Mouse (Mus musculus) Patski (cell line): ENCODE measurements around the gene Nop53. TPM values are rescaled to one million over a fixed set of nuclear protein-coding genes. Genes with fewer than 3 reads are reported as not detected.
"Not testable (repeated sequence)": the region's sequence is repeated elsewhere in the genome, so short reads cannot be mapped to it uniquely, and the experiment has no call there.

Experiments
- ATAC-seq: fragments of 100-300 bp; one replicate; pipeline ENCODE4 v1.8.0; 2021
- CTCF ChIA-PET: fragments of 350-600 bp; sonication (Branson Sonifier 250); formaldehyde crosslinking; loops from one replicate; lab custom pipeline; 2022; ENCODE audit warnings: inconsistent platforms; lab: Charles Lee
- POLR2A ChIA-PET: fragments of 350-600 bp; sonication (Branson Sonifier 250); formaldehyde crosslinking; loops from one replicate; lab custom pipeline; 2022; ENCODE audit warnings: antibody characterized with exemption, inconsistent platforms; lab: Charles Lee
- DNase-seq: peaks from one replicate; pipeline ENCODE4 v3.0.0-alpha.2; 2011; ENCODE audit warnings: low read depth, low spot score
- H3K27me3 ChIP-seq: fragments of 371-371 bp; one replicate; pipeline ENCODE4 v1.5.1; 2021
- CTCF ChIP-seq: fragments of 100-300 bp; IDR thresholded peaks from one replicate; pipeline ENCODE4 v1.5.1; 2021
- in situ Hi-C: fragments of 300-500 bp; cut with MboI; formaldehyde crosslinking; loops from 3 replicates; pipeline ENCODE4 v1.11.1; 2018; ENCODE audit warnings: low pct_unique_long_range_greater_than_20kb, mixed read lengths
- polyA plus RNA-seq: library from polyadenylated mRNA; unstranded; gene quantifications from one replicate; pipeline ENCODE4 v1.2.3, GENCODE M21; 2021

Nop53 gene
- polyA plus RNA-seq, 1 experiment from 2014 or later: 160 TPM

- DNase-seq: no peak
- no peaks in the 10 kb centered on the region for H3K27me3 ChIP-seq
- ATAC-seq: no peak
- in situ Hi-C loops: loop anchor here (5.0 kb wide), 1 partner anchor 41 kb away; no protein-coding TSS in a partner anchor
- ChIA-PET POLR2A (interaction anchor here (0.6 to 1.2 kb wide), 3 partner anchors 9 to 198 kb away, joined by 3 to 4 read pairs (median 3); partner anchors contain the start of genes Ehd2, Selenow and Slc8a2), CTCF (interaction anchor here (0.7 to 2.0 kb wide), 4 partner anchors 22 to 120 kb away, joined by 3 to 9 read pairs (median 3); partner anchors contain the start of gene Ehd2)
- no peak for TF ChIP-seq CTCF
Measured at GRCm38 (mm10) chr7:15931635-15932034, 14.2 kb downstream of the Nop53 start.

- in situ Hi-C loops: loop anchor here (5.0 kb wide), 1 partner anchor 42 kb away; no protein-coding TSS in a partner anchor
- no peak for TF ChIP-seq CTCF
- H3K27me3 ChIP-seq: no peaks in the 10 kb centered on the region
- POLR2A ChIA-PET: interaction anchor here (0.8 kb wide), 1 partner anchor 37 kb away, joined by 4 read pairs; the partner anchor contains the start of gene Ehd2
- CTCF ChIA-PET: interaction anchor here (0.7 to 2.7 kb wide), 5 partner anchors 8 to 44 kb away, joined by 3 to 11 read pairs (median 5); partner anchors contain the start of gene Ehd2
- DNase-seq (no peak), ATAC-seq (no peak)
Measured at GRCm38 (mm10) chr7:15930543-15930942, 15.3 kb downstream of the Nop53 start.

- TF ChIP-seq CTCF: peak; percentile 75
- no peaks in the 10 kb centered on the region for H3K27me3 ChIP-seq
- POLR2A ChIA-PET: no interaction called here
- DNase-seq (no peak), ATAC-seq (peak; percentile 91)
- CTCF ChIA-PET: interaction anchor here (1.2 to 2.7 kb wide), 4 partner anchors 12 to 45 kb away, joined by 3 to 11 read pairs (median 4); no protein-coding TSS in a partner anchor
- in situ Hi-C loops: loop anchor here (5.0 kb wide), 1 partner anchor 42 kb away; no protein-coding TSS in a partner anchor
Measured at GRCm38 (mm10) chr7:15929910-15930309, 16.0 kb downstream of the Nop53 start.

- no peak for TF ChIP-seq CTCF
- in situ Hi-C loops: no loop called here
- peak; percentile 67 for DNase-seq
- ATAC-seq: peak; percentile 96
- H3K27me3 ChIP-seq: no peaks in the 10 kb centered on the region
- ChIA-PET POLR2A (interaction anchor here (1.0 kb wide), 1 partner anchor 9 kb away, joined by 3 read pairs; no protein-coding TSS in a partner anchor), CTCF (interaction anchor here (0.5 kb wide), 1 partner anchor 9 kb away, joined by 4 read pairs; no protein-coding TSS in a partner anchor)
Measured at GRCm38 (mm10) chr7:15922220-15922773, 23.6 kb downstream of the Nop53 start, which contains the start of gene Selenow. Selenow (minus strand) TSS chr7:15922402.

GRCm38 (mm10) chr7:15921796-15922195 is 24.1 kb downstream of the Nop53 start:
- POLR2A ChIA-PET: no interaction called here
- CTCF ChIA-PET: interaction anchor here (0.8 kb wide), 1 partner anchor 10 kb away, joined by 4 read pairs; no protein-coding TSS in a partner anchor
- peak; percentile 15 for ATAC-seq
- no peak for DNase-seq
- H3K27me3 ChIP-seq: no peaks in the 10 kb centered on the region
- in situ Hi-C loops: no loop called here
- no peak for TF ChIP-seq CTCF

GRCm38 (mm10) chr7:15920645-15921190 is 25.2 kb downstream of the Nop53 start:
- in situ Hi-C loops: no loop called here
- POLR2A ChIA-PET: no interaction called here
- CTCF ChIA-PET: no interaction called here

GRCm38 (mm10) chr7:15919947-15920346 is 25.9 kb downstream of the Nop53 start:
- no peaks in the 10 kb centered on the region for H3K27me3 ChIP-seq
- DNase-seq (no peak), ATAC-seq (no peak)
- ChIA-PET CTCF (interaction anchor here (0.6 kb wide), 1 partner anchor 55 kb away, joined by 3 read pairs; no protein-coding TSS in a partner anchor), POLR2A (no interaction called here)
- in situ Hi-C loops: no loop called here
- TF ChIP-seq CTCF: no peak

More at GRCm38 (mm10) chr7:15920645-15921190, 25.2 kb downstream of the Nop53 start:
- ATAC-seq (no peak), DNase-seq (no peak)
- no peaks in the 10 kb centered on the region for H3K27me3 ChIP-seq
- TF ChIP-seq CTCF: no peak

GRCm38 (mm10) chr7:15918371-15918770 is 27.5 kb downstream of the Nop53 start:
- no peak for DNase-seq
- CTCF ChIA-PET: no interaction called here

GRCm38 (mm10) chr7:15916996-15917395 is 28.9 kb downstream of the Nop53 start:
- in situ Hi-C loops: no loop called here
- CTCF ChIA-PET: no interaction called here
- TF ChIP-seq CTCF: no peak
- POLR2A ChIA-PET: no interaction called here
- DNase-seq: no peak
- ATAC-seq: no peak
- H3K27me3 ChIP-seq: no peaks in the 10 kb centered on the region

More at GRCm38 (mm10) chr7:15918371-15918770, 27.5 kb downstream of the Nop53 start:
- POLR2A ChIA-PET: no interaction called here
- no peak for TF ChIP-seq CTCF
- in situ Hi-C loops: no loop called here
- no peaks in the 10 kb centered on the region for H3K27me3 ChIP-seq
- no peak for ATAC-seq

- TF ChIP-seq CTCF: no peak
- in situ Hi-C loops: no loop called here
- no peaks in the 10 kb centered on the region for H3K27me3 ChIP-seq
- POLR2A ChIA-PET: no interaction called here
- DNase-seq (no peak), ATAC-seq (no peak)
- CTCF ChIA-PET: interaction anchor here (1.1 kb wide), 1 partner anchor 52 kb away, joined by 3 read pairs; no protein-coding TSS in a partner anchor
Measured at GRCm38 (mm10) chr7:15916134-15916723, 29.6 kb downstream of the Nop53 start.

- H3K27me3 ChIP-seq, POLR2A ChIA-PET, ATAC-seq, DNase-seq, in situ Hi-C loops: not testable (repeated sequence)
- CTCF ChIA-PET: interaction anchor here (1.1 kb wide), 1 partner anchor 52 kb away, joined by 3 read pairs; no protein-coding TSS in a partner anchor
Measured at GRCm38 (mm10) chr7:15915695-15916094, 30.2 kb downstream of the Nop53 start.
